Mouse (Mus musculus) intestine, embryonic 14.5 days (tissue): Measurements from ENCODE around the gene Pdcd1. TPM values are rescaled to one million over a fixed set of nuclear protein-coding genes. Genes with fewer than 3 reads are reported as not detected.

Source experiments
- ATAC-seq: fragments of 200-750 bp; cut with Nextera tagmentation; replicated peaks from 2 replicates; pipeline ENCODE4 v1.8.0; 2017; ENCODE audit warnings: low read depth, moderate number of reproducible peaks, moderate TSS enrichment, moderate library complexity; ENCODE audit not compliant: low FRiP score, low TSS enrichment
- DNase-seq: peaks from one replicate; pipeline ENCODE4 v3.0.0-alpha.2; 2018; ENCODE audit warnings: low spot score
- H3K27ac ChIP-seq: fragments of 300-500 bp; sonication (generic); 2 replicates; pipeline ENCODE4 v1.5.1; 2014; ENCODE audit warnings: low read depth, mild to moderate bottlenecking, control low read depth
- H3K27me3 ChIP-seq: fragments of 300-500 bp; sonication (generic); replicated peaks from 2 replicates; pipeline ENCODE4 v1.6.1; 2014; ENCODE audit warnings: low read length, control low read depth; ENCODE audit not compliant: control insufficient read depth, insufficient read depth
- H3K36me3 ChIP-seq: fragments of 300-500 bp; sonication (generic); 2 replicates; pipeline ENCODE4 v1.6.1; 2014; ENCODE audit warnings: low read length, control low read depth; ENCODE audit not compliant: control insufficient read depth, insufficient read depth
- H3K4me1 ChIP-seq: fragments of 300-500 bp; sonication (generic); replicated peaks from 2 replicates; pipeline ENCODE4 v1.6.1; 2014; ENCODE audit warnings: low read length, control low read depth, mixed read lengths; ENCODE audit not compliant: control insufficient read depth, insufficient read depth
- H3K4me2 ChIP-seq: fragments of 300-500 bp; sonication (generic); 2 replicates; pipeline ENCODE4 v1.6.1; 2014; ENCODE audit warnings: low read length
- H3K4me3 ChIP-seq: fragments of 300-500 bp; sonication (generic); 2 replicates; pipeline ENCODE4 v1.5.1; 2014; ENCODE audit warnings: low read depth, low read length, control low read depth, mixed read lengths
- H3K9ac ChIP-seq: fragments of 300-500 bp; sonication (generic); 2 replicates; pipeline ENCODE4 v1.6.1; 2014; ENCODE audit warnings: mild to moderate bottlenecking, low read length
- H3K9me3 ChIP-seq: fragments of 300-500 bp; sonication (generic); 2 replicates; pipeline ENCODE4 v1.6.1; 2016; ENCODE audit warnings: low read length, control low read depth; ENCODE audit not compliant: control insufficient read depth
- WGBS: fragments of 180-500 bp; shearing (Covaris S2); extraction: QIAGEN DNeasy Blood & Tissue Kit; methylation state at CpG from one replicate; pipeline ENCODE4 v1.1.7; 2014; 5-methylcytosine and 5-hydroxymethylcytosine counted together
- polyA plus RNA-seq: library from polyadenylated mRNA; unstranded; fragments of >200 nt; fragmentation: Nextera tagmentation; extraction: Ambion mirVana; gene quantifications from 2 replicates; pipeline ENCODE4 v1.2.1, GENCODE M21; 2014

The Pdcd1 gene
- polyA plus RNA-seq, result 0.20 and 0.42 TPM in 2 replicates

DNA sequence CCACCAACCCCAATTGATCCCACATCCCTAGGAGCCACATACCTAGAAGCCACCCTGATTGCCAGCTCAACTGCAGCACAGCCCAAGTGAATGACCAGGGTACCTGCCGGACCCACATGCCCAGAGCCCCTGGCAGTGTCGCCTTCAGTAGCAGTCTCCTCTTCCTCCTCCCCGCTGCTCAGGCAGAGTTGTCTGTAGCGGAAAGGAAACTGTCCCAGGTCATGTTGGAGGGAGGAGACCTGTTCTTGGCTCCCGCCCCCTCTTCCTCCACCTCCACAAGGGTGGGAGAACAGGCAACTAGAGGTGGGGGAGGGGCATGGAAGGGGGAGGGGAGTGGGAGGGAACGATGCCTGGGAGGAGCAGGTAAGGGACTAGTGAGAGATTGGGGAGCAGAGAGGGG is at the start of gene Pdcd1:
TSS of gene Pdcd1 (minus strand) at position 181 of the 400 bp plus-strand sequence.
- Histone ChIP-seq H3K4me1 (no peaks in the 10 kb centered on the region), H3K27me3 (no peaks in the 10 kb centered on the region), H3K27ac (no peak within 1 kb of the TSS), H3K36me3 (no peaks in the 10 kb centered on the region), H3K4me2 (no peak within 1 kb of the TSS), H3K9ac (no peak within 1 kb of the TSS), H3K9me3 (no peaks in the 10 kb centered on the region), H3K4me3 (no peak within 1 kb of the TSS)
- peak; percentile 44 for DNase-seq
- WGBS, result 41% methylated on average over 6 of the region's 6 CpGs
- no peak for ATAC-seq

DNA sequence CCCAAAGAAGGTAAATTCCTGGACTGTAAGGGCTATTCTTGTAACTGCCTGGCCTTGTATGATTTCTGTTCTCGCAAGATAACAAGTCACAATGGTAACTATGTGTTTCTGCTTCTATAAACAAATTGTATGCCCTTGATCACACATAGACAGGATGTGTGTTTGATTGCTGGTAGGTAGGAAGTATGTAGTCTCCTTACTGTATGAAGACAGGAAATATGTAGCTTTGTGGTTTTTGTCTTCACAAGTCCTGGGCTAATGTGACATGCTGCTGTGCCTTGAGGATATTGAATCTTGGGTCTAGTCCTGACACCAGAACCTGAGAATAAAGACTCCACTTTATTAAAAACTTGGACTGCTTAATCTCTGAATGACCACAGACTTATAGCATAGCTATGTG is 39.4 kb upstream of the Pdcd1 start:
- no peak overlapping the region for H3K9ac ChIP-seq
- H3K4me1 ChIP-seq, result no peaks in the 10 kb centered on the region
- ATAC-seq, result no peak
- no peak for DNase-seq
- H3K36me3 ChIP-seq, result no peaks in the 10 kb centered on the region
- H3K27ac ChIP-seq, result no peak overlapping the region
- H3K4me3 ChIP-seq, result no peak overlapping the region
- 59% methylated on average over 1 of the region's 1 CpGs for WGBS
- no peaks in the 10 kb centered on the region for H3K27me3 ChIP-seq
- no peak overlapping the region for H3K4me2 ChIP-seq
- no peaks in the 10 kb centered on the region for H3K9me3 ChIP-seq

- no peaks in the 10 kb centered on the region for H3K9me3 ChIP-seq
- DNase-seq, result no peak
- H3K9ac ChIP-seq, result no peak overlapping the region
- ATAC-seq, result no peak
- H3K4me1 ChIP-seq, result no peaks in the 10 kb centered on the region
- H3K36me3 ChIP-seq, result no peaks in the 10 kb centered on the region
- H3K27me3 ChIP-seq, result no peaks in the 10 kb centered on the region
- no peak overlapping the region for H3K4me3 ChIP-seq
- no peak overlapping the region for H3K27ac ChIP-seq
- no peak overlapping the region for H3K4me2 ChIP-seq
- WGBS, result 68% methylated on average over 5 of the region's 5 CpGs
Measured at GRCm38 (mm10) chr1:94086311-94086898, 34.1 kb upstream of the Pdcd1 start.

GRCm38 (mm10) chr1:94085324-94086105 is 33.2 kb upstream of the Pdcd1 start:
- Histone ChIP-seq H3K36me3 (no peaks in the 10 kb centered on the region), H3K27me3 (no peaks in the 10 kb centered on the region), H3K4me2 (no peak overlapping the region), H3K9me3 (no peaks in the 10 kb centered on the region), H3K4me3 (no peak overlapping the region), H3K4me1 (no peaks in the 10 kb centered on the region), H3K9ac (no peak overlapping the region), H3K27ac (no peak overlapping the region)
- ATAC-seq (no peak), DNase-seq (no peak)
- WGBS, result 89% methylated on average over 5 of the region's 5 CpGs

DNA sequence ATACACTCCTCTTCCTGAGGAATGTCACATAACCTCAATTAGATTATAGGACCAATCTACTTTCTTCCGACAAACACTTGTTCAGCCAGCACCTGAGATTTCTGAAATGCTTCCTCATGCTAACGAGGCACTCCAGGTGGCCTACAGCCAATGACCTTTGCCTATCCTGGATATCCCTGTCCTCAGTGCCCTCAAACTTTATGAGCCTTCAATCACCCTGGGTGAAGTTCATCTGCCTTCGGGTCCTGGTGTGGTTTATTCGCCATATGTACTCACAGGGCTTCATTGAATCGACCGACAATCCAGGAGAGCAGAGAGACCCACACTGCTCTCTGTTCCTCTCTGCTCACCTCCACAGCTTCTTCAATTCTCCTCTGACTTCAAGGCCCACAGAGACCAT is 29.4 kb upstream of the Pdcd1 start:
- H3K36me3 ChIP-seq, result no peaks in the 10 kb centered on the region
- whole genome bisulfite sequencing, result 80% methylated on average over 6 of the region's 6 CpGs
- H3K4me3 ChIP-seq, result no peak overlapping the region
- no peak overlapping the region for H3K27ac ChIP-seq
- H3K4me1 ChIP-seq, result no peaks in the 10 kb centered on the region
- no peaks in the 10 kb centered on the region for H3K27me3 ChIP-seq
- H3K9ac ChIP-seq, result no peak overlapping the region
- H3K4me2 ChIP-seq, result no peak overlapping the region
- no peaks in the 10 kb centered on the region for H3K9me3 ChIP-seq
- ATAC-seq (no peak), DNase-seq (no peak)

- 65% methylated on average over 11 of the region's 11 CpGs for WGBS
- H3K9ac ChIP-seq, result no peak overlapping the region
Measured at GRCm38 (mm10) chr1:94081191-94081590, 28.8 kb upstream of the Pdcd1 start.

DNA sequence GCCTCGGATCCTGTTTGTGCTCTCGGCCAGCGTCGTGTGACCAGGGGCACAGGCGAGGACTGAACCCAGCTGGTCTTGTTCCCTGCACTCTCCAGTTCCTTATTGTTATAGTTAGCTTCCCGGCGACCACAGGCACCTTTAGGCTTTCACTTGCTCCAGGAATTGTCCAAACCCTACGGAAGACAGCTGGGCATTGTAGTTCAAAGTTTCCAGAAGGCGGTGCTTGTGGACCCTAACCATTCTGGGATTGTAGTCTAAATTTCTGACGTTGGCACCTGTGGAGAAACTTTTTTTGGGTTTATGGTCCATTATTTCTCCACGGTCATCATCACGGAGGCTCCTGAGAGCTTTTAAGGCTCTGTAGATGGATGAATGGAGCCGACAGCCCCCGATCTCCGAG is 28.4 kb upstream of the Pdcd1 start:
- ATAC-seq (no peak), DNase-seq (no peak)
- no peaks in the 10 kb centered on the region for H3K27me3 ChIP-seq
- H3K4me3 ChIP-seq, result no peak overlapping the region
- peak overlapping the region; percentile 13 for H3K4me2 ChIP-seq
- no peaks in the 10 kb centered on the region for H3K36me3 ChIP-seq
- 46% methylated on average over 15 of the region's 15 CpGs for WGBS
- no peaks in the 10 kb centered on the region for H3K9me3 ChIP-seq
- no peak overlapping the region for H3K27ac ChIP-seq
- H3K9ac ChIP-seq, result no peak overlapping the region
- H3K4me1 ChIP-seq, result no peaks in the 10 kb centered on the region

More at GRCm38 (mm10) chr1:94081191-94081590, 28.8 kb upstream of the Pdcd1 start:
- Histone ChIP-seq H3K4me1 (no peaks in the 10 kb centered on the region), H3K4me2 (peak overlapping the region; percentile 13), H3K27me3 (no peaks in the 10 kb centered on the region), H3K27ac (no peak overlapping the region), H3K4me3 (no peak overlapping the region), H3K9me3 (no peaks in the 10 kb centered on the region), H3K36me3 (no peaks in the 10 kb centered on the region)
- ATAC-seq (no peak), DNase-seq (no peak)

DNA sequence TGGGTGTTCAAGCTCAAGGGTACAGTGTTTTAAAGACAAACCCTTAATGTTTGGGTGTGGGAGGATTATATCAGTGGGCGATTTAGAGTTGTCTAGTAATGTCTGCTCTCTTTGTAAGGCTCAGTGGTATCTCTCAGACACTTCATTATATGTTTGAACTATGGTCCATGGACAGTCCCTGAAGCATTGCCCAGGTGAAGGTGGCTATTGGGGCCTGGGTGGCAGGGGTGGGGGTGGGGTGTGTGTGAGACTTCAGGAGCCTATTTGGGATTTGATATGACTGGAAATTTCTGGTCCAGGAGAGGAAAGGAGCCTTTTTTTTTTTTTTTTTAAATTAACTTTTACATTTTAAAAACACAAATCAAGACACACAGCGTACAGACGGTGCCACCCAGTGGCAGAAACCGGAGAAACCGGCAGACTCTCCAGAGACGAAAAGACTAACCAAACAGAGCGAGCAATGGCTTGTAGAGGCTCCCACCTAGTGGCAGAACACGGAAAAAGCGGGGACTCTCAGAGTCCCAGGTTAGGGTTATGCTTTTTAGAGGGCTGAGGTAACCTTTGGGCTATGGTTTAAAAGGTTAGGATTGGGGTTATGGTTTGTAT is 26.6 kb upstream of the Pdcd1 start:
- WGBS, result 4% methylated on average over 9 of the region's 9 CpGs
- Histone ChIP-seq H3K9ac (no peak overlapping the region), H3K4me2 (no peak overlapping the region), H3K27ac (no peak overlapping the region), H3K4me1 (no peaks in the 10 kb centered on the region), H3K27me3 (no peaks in the 10 kb centered on the region), H3K36me3 (no peaks in the 10 kb centered on the region), H3K9me3 (no peaks in the 10 kb centered on the region), H3K4me3 (no peak overlapping the region)
- DNase-seq (peak; percentile 90), ATAC-seq (peak; percentile 75)
